Mouse (Mus musculus) embryonic facial prominence, embryonic 11.5 days (tissue): ENCODE measurements around the gene Olfm2. TPM values are rescaled to one million over a fixed set of nuclear protein-coding genes. Genes with fewer than 3 reads are reported as not detected.

ENCODE experiments used
- polyA plus RNA-seq: library from polyadenylated mRNA; unstranded; fragments of >200 nt; fragmentation: Nextera tagmentation; extraction: Ambion mirVana; gene quantifications from 2 replicates; pipeline ENCODE4 v1.2.1, GENCODE M21; 2014

The Olfm2 gene
- polyA plus RNA-seq, 1 experiment from 2014 or later = 11.0 TPM

Other genes starting within 250 kb of the Olfm2 start
- 147 and 154 TPM in 2 replicates for gene Zfp266, start 224.9 kb downstream of the Olfm2 start, polyA plus RNA-seq
- 18.7 and 20.2 TPM in 2 replicates for gene Zfp846, start 165.1 kb downstream of the Olfm2 start, polyA plus RNA-seq
- gene Ubl5, start 103.5 kb downstream of the Olfm2 start, polyA plus RNA-seq = 417 and 447 TPM in 2 replicates
- 8.5 and 11.5 TPM in 2 replicates for gene Fbxl12, start 101.6 kb downstream of the Olfm2 start, polyA plus RNA-seq
- gene Pin1, start 94.3 kb downstream of the Olfm2 start, polyA plus RNA-seq = 59.5 and 62.5 TPM in 2 replicates
- 0.14 and 0.21 TPM in 2 replicates for gene Col5a3, start 68.7 kb upstream of the Olfm2 start, polyA plus RNA-seq
- gene Rdh8, start 72.2 kb upstream of the Olfm2 start, polyA plus RNA-seq = not detected in 2 replicates
- gene A230050P20Rik, start 122.3 kb upstream of the Olfm2 start, polyA plus RNA-seq = 0.64 and 1.1 TPM in 2 replicates
- 1.6 and 3.2 TPM in 2 replicates for gene Angptl6, start 133.4 kb upstream of the Olfm2 start, polyA plus RNA-seq
- gene Ppan, start 141.8 kb upstream of the Olfm2 start, polyA plus RNA-seq = 64.3 and 65.0 TPM in 2 replicates
- gene Eif3g, start 152.3 kb upstream of the Olfm2 start, polyA plus RNA-seq = 352 TPM in 2 replicates
- 82.0 and 88.1 TPM in 2 replicates for gene Dnmt1, start 213.5 kb upstream of the Olfm2 start, polyA plus RNA-seq
- 37.5 and 43.6 TPM in 2 replicates for gene S1pr2, start 230.4 kb upstream of the Olfm2 start, polyA plus RNA-seq